Mouse (Mus musculus) right cerebral cortex, postnatal 4 days (tissue): ENCODE data around the gene Gm17018.
"Not testable (repeated sequence)": the region's sequence is repeated elsewhere in the genome, so short reads cannot be mapped to it uniquely, and the experiment has no call there.

Experiments used
- DNase-seq: peaks from one replicate; pipeline ENCODE4 v3.0.0-alpha.2; 2022

Gene Gm17018

DNA sequence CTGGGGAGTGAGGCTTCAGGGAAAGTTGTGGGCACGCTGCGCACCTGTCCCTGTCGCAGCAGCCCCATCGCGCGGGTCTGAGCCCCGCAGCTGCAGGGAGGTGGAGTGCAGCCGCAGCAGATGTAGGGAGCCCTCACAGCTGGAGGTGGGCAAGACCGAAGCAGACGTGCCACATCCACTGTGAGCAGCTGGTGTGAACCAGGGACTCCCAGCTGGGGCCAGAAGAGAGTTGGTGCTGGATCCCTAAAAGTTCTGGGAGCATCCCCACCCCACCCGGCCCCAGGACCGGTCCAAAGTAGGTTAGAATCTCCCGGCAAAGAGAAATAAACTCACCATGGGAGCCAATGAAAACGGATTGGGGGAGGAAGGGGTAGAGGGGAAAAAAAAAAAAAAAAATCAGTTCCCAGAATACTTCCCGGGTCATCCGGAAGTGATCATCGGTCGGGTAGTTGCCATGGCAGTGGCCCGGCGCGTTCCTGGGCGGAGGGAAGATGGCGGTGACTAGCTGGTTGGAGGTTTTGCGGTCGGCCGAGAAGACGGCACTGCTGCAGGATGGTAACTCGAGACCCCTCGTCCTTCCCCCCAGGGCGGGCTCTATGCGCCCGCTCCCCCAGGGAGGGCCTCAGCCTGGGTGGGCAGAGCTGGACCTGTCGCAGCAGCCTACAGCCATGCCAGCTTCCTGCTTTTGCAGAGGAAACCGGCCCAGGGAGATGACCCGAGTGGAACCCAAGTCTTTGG lies at the start of gene Gm17018, which contains the start of gene Poll:
Gm17018 (plus strand) TSS at position 463 of the 738 bp plus-strand sequence.
Poll (minus strand) TSS at position 379 of the 738 bp plus-strand sequence.
- DNase-seq, result peak; percentile 84

DNA sequence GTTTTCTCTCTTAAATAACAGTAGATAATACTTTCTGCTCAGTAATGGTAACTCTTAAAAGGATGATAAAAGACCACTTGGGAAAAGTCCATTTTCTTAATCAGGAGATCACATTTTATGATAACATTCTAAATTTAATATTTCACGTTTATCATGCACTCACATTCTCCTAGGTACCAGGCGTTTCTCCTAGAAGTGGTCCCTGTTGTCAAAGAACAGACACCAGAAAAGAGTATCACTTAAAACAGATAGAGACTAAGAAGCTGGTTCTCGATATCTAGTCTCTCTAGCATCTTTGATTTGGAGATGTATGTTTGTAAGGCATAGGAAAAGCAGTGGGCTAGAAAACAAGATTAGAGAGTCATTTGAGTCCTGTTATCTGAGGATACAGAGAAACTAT lies 49.7 kb upstream of the Gm17018 start:
- no peak for DNase-seq

DNA sequence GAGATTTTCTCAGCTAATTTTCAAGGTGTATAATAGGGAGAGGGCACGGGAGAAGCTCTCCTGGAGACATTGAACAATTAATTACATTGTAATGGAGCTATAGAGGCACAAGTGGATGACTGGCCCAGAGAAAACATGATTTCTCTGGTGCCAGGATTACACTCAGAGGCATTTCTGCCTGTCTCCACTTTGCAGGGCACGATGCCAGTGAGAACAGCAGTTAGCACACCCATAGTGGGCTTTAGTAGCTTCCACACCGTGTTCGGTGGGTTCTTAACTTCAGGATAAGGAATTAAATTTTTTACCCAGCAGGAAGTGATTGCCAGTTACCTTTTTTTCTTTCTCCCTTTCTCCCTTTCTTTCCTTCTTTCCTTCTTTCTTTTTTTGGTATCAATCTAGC lies 49.0 kb upstream of the Gm17018 start:
- DNase-seq, result peak; percentile 60

DNA sequence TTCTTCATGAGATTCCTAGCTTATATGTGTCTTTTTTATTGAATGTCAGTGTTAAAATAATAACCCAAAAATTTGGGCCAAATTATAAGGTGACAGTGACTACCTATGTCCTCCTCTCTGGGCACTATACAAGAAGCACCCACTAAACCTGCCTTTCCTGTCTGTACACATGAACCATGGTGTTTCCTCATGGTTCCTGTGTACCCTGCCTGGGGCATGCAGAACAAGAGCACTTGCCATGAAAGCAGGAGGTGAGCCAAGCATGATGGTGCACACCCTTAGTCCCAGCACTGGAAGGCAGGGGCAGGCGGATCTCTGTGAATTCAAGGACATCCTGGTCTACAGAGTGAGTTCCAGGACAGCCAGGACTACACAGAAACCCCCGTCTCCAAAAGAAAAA lies 45.1 kb upstream of the Gm17018 start:
- no peak for DNase-seq

DNA sequence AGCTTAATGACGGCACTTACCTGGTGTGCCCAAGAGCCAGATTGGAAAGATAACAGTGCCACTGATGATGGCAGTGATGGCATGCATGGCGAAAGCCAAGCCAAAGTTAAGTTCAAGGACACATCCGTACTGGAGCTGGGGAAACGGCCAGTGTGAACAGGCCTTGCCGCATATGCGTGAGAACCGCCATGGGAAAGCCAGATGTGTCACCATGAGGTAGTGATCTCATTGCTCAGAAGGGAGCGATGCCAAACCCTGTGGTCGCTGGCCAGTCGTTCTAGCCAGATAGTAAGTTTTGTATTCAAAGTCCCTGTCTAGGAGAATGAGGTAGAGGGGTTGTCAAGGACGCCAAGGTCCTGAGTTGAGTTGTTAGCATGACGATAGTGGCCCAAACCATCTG lies 44.2 kb upstream of the Gm17018 start:
- no peak for DNase-seq

DNA sequence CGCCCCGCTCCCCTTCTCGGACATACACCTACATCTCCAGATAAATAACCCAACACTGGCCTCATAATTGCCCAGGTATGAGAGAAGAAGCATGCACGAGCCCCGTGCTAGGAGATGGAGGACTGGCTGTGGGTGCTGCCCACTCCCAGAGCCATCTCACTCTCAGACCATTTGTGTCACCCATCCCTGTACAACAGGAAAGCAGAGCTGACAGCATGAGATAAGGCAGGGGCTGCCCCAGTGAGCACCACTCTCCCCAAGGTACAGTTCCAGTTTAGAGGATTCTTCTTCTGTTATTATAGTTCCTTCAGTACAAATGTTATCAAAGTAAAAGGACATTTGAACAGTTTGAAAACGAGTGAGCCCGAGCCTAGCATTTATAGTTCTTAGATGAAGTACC lies 33.0 kb upstream of the Gm17018 start:
- no peak for DNase-seq

DNA sequence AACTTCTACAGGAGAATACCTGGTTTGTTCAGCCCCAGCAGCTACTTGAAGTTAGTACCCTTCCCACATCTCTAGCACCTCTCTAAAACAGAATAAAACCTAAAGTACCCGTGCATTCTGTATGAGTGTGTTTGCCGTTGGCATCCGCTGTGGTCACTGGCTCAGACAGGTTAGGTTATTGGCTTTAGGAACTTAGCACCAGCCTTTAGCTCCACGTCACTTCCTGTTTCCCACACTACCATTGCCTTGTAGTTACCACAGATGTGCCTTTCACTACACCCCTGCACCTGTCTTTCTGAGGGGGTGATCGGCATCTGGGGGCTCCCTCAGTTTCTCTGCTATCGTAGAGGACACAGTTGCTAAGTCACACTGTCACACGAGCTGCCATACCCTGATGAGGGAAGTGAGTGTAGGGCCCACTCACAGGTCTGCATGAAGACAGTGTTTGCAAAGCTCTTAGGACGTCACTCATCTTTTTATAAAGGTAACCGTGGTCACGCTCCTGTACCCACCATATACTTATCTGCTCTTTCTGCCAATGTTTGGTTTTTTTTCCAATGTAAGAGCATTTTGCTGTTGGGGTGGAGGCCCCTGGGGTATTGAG lies 32.4 kb upstream of the Gm17018 start:
- no peak for DNase-seq

DNA sequence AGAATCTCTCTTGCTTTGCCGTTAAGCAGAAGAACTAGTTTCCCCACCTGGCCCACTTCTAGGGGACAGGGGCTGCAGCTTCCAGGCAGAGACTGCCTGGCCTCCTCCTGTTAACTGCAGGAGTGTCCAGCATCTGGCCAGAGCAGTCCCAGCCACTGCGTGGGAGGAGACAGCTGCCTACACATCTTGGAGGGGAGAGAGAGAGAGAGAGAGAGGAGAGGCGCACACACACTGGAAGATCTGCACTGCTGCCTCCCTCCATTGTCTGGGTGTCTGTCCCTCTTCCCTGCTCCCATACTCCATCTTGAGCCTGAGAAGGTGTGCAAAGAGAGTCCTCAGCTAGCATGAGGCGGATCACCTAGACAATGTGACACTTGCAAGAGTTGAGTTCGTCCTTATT lies 31.1 kb upstream of the Gm17018 start:
- no peak for DNase-seq

DNA sequence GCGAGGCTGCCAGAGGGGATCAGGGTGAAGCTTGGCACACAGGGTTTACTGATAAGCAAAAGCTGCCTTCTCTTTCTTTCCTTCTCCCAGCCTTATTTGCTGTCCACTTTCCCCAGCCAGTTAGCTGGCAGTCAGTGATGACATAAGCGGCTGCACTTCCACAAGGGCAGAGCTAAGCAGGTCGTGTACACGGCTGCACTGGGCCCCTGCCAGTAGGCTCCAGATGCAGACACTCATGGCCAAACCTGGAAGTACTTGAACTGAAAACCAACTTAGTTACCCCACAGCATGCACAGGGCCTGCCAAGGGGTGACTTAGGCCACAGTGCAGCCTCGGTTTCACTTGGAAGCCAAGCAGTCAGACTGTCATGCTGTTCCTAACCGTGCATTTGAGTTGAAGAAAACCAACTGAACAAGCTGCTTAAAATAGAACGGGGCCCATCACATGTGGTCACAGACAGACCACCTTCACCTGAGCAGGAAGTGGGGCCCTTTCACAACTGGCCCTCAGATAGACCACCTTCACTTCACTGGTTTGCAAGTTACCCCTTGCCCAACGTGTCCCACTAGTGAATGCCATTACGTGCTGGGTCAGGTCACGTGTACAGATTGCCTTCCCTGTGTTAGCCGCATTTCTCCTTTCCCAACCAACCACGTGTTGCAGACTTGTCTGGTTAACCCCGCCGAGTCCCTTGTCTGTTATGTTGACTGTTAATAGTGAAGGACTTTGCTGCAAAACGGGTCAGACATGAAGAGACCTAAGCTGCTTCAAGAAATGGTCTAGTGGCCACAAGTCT lies 30.0 kb upstream of the Gm17018 start:
- no peak for DNase-seq

DNA sequence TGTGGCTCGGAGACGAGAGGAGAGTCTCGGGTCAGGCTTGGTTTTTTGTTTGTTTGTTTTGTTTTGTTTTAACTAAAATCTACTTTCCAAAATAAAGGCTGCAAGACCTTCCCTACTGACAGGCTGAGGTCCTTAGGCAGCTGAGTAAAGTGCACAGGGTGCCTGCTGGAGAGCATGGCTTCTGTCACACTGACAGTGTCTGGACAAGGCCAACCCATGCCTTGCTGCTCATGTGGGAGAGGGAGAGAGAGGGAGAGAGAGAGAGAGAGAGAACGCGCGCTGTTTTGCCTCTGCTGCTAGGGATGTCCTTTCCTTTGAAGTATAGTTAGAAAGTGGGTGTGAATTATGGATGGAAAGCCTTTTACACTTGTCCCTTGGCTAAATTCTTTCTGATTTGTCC lies 28.9 kb upstream of the Gm17018 start:
- DNase-seq, result no peak

DNA sequence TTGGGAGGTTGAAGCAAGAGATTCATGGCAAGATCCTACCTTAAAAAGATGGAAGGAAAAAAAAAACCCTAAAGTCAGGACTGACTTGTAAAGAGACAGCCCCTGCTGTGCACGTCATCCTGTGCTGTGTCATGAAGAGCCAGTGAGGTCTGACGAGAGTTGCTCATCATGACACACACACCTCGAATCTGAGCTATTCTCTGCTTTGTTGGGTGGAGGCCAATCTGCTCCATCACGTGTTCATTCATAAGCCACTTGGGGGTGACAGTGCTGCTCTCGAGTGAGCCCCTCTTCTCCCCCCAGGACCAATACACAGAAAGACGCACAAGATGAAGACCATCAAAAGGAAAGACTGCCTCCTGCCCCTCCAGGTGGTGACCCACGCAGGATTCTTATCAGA lies 26.8 kb upstream of the Gm17018 start:
- no peak for DNase-seq

DNA sequence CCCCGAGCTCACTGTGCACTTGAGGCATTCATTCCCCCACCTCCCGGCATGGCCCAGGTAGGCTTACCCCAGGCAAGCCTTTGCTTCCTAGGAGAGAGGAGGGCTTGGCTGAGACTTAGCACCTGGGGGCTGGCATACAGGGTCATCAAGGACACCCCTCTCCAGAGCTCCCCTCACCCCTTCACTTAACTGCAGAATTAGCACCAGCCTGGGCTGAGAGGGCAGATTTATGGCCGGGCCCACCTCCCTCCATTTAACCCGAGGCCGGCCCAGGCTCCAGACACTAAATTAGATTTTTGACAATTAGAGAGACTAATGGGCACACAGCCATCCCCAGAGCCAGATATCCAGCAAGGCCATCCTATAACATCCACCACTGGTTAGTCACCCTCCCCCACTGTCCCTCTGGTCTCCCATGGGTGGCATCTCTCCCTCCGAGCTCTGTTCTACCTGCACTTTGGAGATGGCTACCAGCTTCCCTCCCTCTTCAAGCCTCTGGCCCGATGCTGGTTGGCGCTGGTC lies 25.1 kb upstream of the Gm17018 start:
- DNase-seq, result no peak

DNA sequence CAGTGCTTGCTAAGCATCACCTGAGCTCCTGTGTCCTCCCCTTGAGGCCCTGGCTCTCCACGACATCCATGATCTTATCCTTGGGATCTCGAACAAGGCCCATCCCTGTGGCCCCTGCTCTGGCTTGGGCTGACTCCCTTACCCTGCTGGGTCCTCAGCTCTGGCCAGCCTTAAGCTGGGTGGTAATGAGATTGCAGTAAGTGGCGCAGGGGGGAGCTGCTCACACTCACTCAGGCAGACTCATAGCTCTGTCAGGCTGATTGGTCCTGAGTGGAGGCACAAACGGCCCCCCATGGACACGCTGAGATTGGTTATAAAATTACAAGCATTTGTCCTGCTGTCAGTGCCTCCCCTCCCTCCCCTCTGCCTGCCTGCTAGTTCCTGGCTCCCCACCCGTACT lies 24.5 kb upstream of the Gm17018 start:
- DNase-seq, result no peak

DNA sequence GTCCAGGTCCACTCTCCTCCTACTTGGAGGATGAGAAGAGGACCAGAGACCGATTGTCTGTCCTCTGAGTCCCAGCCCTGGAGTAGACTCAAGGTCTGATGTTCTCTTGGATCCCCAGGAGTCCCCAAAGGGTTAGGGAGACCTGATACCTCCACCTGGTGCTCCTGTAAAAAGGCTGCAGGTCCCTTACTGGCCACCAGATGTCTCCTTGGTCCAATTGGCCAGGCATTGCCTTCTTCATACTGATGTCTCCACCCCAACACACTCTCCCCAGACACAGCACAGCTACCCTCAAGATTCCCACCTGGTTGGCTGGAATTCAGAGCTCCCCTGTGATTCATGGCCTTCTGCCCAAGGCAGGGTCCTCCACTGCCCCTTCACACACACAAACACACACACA lies 22.9 kb upstream of the Gm17018 start:
- DNase-seq, result no peak

DNA sequence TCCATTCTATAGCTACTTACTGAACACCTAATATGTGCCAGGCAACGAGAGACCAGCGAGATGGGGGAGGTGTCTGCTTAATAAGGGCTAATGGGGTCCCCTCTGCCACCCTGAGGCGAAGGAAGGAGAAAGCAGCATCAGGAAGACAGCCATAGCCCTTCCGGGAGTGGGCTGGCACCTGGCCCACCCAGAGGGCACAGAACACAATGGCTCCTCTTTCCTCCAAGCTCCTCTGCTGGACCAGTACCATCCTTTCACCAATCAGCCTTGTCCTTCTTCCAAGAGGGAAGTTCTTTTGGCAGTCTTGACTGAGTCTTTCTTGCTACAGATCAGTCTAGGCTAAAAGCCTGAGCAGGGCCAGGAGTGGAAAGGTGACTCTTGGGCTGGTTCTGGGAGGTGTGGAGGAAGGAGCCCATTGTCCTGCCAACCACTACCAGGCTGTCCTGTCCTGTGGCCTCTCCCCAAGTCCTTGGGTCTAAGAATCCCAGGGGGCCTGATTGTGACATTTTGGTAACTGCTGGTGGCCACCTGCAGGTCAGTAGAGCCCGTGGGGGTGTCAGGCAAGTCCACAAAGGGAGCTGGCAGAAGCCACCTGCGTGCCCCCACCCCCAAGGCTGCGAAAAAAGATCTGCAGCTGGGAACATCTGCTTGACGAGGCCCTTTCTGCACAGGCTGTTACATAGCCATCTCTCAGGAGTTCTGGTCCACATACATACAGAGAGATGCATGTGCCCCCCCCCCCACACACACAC lies 19.6 kb upstream of the Gm17018 start:
- peak; percentile 46 for DNase-seq

DNA sequence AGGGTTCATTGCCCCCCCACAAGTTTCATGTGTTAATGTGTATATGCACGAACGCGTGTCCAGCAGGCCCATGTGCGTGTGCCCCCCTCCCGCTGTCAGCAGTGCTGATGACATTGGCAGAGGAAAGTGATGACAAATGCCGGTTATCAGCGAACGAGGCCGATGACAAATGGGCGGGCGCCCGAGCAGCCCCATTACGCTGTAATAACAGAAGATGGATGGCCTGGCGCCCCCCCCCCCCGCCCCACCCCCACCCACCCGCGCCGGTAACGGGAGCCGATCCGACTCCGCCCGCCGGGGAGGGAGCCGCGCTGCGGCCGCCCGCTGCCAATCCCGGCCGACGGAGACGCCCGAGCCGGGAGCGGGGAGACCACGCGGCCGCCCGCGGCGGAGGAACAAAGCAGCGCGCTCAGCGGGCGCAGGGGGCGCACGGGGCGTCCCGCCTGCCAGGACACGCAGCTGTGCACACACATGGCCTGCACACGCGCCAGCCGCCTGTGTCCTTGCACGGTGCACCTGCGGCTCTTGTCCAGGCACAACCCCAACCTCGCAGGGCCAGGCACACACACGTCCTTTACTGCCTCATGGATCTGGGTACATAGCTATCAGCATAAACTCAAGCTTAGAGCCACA lies 18.9 kb upstream of the Gm17018 start:
- peak; percentile 72 for DNase-seq

DNA sequence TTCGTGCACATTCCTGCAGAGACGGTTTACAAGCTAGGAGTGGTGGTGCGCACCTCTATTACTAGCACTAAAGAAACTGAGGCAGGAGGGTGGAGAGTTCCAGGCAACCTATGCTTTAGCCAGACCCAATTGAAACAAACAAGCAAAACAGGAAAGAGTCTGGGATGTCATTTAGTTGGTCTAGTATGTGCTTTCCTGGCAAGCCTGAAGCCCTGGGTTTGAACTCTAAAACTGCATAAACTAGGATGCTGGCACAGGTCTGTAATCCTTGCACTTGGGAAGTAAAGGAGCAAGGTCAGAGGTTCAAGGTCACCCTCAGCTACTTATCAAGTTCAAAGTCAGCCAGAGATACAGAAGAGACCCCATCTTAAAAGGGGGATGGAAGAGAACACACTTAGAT lies 18.4 kb upstream of the Gm17018 start:
- DNase-seq, result no peak

DNA sequence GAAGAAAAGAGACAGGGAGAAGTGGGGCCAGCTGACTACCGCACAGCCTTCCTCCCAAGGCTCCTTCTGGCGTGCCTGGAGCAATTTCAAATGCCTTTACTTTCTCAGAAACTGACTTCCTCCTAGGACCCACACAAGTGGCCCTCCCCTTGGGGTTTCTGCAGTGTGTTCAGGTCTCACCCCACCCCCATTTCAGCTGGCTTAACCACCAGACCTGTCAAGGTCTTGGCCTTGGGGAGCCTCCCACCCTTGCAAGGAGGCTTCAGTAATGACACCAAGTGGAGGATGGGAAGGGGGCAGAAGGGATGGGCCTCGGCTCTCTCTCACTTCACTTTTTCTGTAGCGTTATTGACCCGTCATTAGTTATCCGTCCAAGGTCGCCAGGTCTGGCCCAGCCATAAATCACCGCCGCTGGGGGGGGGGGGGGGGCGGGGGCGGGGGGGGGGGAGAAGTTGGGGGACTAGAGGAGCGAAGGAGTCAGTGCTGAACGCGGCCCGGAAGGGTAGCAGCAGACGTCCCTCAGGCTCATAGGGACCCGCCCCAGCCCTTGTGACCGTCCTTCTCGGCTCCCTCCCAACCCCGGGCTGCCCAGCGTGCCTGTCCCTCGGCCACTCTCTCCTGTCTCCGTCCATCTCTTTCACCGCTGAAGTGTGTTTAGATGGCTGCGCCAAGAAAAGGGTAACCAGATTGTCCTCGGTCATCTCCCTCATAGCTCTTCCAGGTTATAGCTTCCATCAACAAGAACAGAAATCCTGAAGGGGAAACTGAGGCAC lies 16.1 kb upstream of the Gm17018 start:
- no peak for DNase-seq

DNA sequence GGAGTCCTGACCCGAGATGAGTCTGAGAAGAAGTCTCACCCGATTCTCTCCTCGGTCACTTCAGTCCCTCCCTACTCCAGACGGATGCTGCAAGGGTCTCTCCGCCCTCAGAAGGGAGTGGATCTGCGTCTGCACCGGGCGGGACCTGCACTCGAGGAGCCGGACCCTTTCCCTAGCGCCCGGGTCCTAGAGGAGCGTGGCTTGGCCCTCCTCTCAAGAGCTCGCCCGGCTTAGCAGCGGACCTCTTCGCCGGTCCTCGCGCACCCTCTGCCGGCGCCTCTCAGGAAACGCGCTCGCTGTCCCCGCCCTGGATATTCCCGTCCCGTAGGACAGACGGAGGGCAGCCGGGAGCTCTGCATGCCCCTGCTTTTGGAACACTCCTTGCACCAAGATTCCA lies 15.5 kb upstream of the Gm17018 start:
- peak; percentile 82 for DNase-seq

DNA sequence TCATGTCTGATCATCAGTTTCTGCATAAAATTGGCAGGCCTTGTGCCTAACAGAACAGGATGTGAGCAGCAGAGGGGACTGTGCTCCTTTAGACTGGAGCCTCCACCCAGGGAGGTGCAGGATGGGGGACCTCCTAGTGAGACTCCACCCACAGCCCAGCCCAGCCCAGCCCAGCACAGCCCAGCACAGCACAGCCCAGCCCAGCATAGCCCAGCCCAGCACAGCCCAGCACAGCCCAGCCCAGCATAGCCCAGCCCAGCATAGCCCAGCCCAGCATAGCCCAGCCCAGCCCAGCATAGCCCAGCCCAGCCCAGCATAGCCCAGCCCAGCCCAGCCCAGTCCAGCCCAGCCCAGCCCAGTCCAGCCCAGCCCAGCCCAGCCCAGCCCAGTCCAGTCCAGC lies 12.2 kb upstream of the Gm17018 start:
- DNase-seq, result not testable (repeated sequence)

DNA sequence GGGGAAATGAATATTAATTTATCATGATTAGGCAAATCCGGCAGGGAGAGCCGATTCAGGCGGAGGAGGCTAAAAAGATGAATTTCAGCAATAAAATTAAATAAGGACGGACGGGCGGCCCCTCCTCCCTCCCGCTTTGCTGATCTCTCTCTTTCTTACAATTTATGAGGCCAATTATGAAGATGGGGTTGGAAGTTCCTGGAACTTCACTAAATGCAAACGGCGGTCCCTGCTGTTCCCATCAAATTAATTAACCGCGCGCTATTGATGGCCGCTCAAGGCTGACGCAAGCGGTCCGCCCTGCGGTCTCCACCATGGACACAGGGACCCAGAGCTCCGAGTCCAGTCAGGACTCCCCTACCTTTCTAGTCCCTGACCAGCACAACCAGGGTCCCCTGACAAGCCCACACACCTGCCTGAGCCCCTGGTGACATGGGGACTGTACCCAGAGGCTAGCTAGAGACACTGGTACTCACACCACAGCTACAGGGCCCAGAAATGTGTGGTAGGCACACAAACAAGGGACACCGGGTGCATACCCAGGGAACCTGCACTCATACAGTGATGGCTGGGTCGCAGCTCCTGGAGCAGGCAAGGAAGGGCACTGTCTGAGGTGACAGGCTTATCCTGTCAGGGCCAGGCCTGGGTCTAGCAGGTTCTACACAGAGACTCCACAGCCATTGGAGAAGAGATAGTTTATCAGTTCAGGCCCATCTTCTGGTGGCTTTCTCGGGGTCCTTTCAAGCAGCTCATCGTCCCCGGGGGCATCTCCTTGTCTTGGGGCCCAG lies 11.1 kb upstream of the Gm17018 start:
- no peak for DNase-seq
